Mouse (Mus musculus) embryonic facial prominence, embryonic 14.5 days (tissue): ENCODE measurements at regions not wholly inside any gene's neighbourhood (a gene's known extent, or its start where the extent isn't known, plus 50 kb on each side); places are given as distances from the start of the nearest gene placed in this dataset.
"Not testable (repeated sequence)": the region's sequence is repeated elsewhere in the genome, so short reads cannot be mapped to it uniquely, and the experiment has no call there.

Source experiments
- ATAC-seq: fragments of 200-750 bp; cut with Nextera tagmentation; 2 replicates; pipeline ENCODE4 v1.8.0; 2017; ENCODE audit warnings: low read depth, moderate number of reproducible peaks, moderate TSS enrichment
- DNase-seq: peaks from one replicate; pipeline ENCODE4 v3.0.0-alpha.2; 2015; ENCODE audit warnings: low spot score
- H3K27ac ChIP-seq: fragments of 300-500 bp; sonication (generic); replicated peaks from 2 replicates; pipeline ENCODE4 v1.5.1; 2014; ENCODE audit warnings: low read depth, mild to moderate bottlenecking, low read length, moderate library complexity
- H3K27me3 ChIP-seq: fragments of 300-500 bp; sonication (generic); replicated peaks from 2 replicates; pipeline ENCODE4 v1.6.1; 2014; ENCODE audit warnings: low read length; ENCODE audit not compliant: control insufficient read depth, insufficient read depth
- H3K36me3 ChIP-seq: fragments of 300-500 bp; sonication (generic); 2 replicates; pipeline ENCODE4 v1.6.1; 2014; ENCODE audit warnings: low read length, mixed read lengths; ENCODE audit not compliant: control insufficient read depth, insufficient read depth
- H3K4me1 ChIP-seq: fragments of 300-500 bp; sonication (generic); 2 replicates; pipeline ENCODE4 v1.6.1; 2014; ENCODE audit warnings: antibody characterized with exemption, low read length; ENCODE audit not compliant: control insufficient read depth, insufficient read depth
- H3K4me2 ChIP-seq: fragments of 300-500 bp; sonication (generic); 2 replicates; pipeline ENCODE4 v1.6.1; 2014; ENCODE audit warnings: low read depth, mild to moderate bottlenecking, low read length, moderate library complexity, mixed read lengths
- H3K4me3 ChIP-seq: fragments of 300-500 bp; sonication (generic); 2 replicates; pipeline ENCODE4 v1.5.1; 2014; ENCODE audit warnings: low read depth, mild to moderate bottlenecking, low read length
- H3K9ac ChIP-seq: fragments of 300-500 bp; sonication (generic); 2 replicates; pipeline ENCODE4 v1.6.1; 2014; ENCODE audit warnings: low read depth, mild to moderate bottlenecking, low read length, moderate library complexity, mixed read lengths
- H3K9me3 ChIP-seq: fragments of 300-500 bp; sonication (generic); 2 replicates; pipeline ENCODE4 v1.6.1; 2016; ENCODE audit warnings: low read length; ENCODE audit not compliant: control insufficient read depth
- WGBS: fragments of 180-500 bp; shearing (Covaris S2); extraction: QIAGEN DNeasy Blood & Tissue Kit; methylation state at CpG from one replicate; pipeline ENCODE4 v1.1.7; 2014; 5-methylcytosine and 5-hydroxymethylcytosine counted together

DNA sequence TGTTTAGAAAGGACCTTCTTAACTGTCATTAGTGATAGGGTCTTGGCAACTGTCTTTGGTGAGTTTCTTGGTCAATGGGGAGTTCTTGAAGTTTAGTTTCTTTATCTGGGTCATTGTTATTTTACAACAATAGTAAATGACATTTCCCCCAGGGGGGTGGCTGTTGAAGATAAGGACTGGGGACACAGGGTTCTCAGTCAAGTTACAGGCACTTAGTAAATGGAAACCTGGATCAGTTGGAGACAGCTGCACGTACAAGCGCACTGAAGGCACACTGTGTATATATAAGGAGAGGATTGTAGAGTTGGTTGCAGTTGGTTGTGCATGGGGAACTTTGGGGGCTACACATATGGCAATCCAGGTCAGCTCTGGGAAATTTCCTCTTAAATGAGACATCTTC is 169.2 kb upstream of the Serp2 start:
- DNase-seq (no peak), ATAC-seq (no peak)
- no peaks in the 10 kb centered on the region for H3K27me3 ChIP-seq
- 91% methylated on average over 2 of the region's 2 CpGs for WGBS
- no peak overlapping the region for H3K27ac ChIP-seq
- H3K9me3 ChIP-seq: no peaks in the 10 kb centered on the region
- H3K4me2 ChIP-seq: no peak overlapping the region
- no peak overlapping the region for H3K9ac ChIP-seq
- peaks cover 6% of the 10 kb centered on the region; the same call in 1 of the 2 replicates for H3K4me1 ChIP-seq
- no peak overlapping the region for H3K4me3 ChIP-seq
- no peaks in the 10 kb centered on the region for H3K36me3 ChIP-seq

DNA sequence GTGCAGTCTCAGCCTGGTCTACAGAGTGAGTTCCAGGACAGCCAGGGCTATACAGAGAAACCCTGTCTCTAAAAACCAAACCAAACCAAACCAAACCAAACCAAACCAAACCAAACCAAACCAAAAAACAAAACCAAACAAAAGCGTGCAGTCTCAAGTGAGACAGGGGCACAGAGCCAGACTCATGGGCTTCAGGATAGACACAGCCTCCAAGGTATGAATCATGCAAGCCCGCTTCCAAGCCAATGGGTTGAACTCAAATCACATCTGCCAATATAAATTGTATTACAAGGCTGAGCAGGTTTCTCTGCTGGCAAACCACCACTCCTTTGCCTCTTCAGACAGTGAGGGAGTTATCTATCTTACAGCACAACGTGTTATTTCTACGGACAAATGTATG is 168.5 kb upstream of the Serp2 start:
- not testable (repeated sequence) for DNase-seq, H3K4me2 ChIP-seq, H3K9ac ChIP-seq, H3K27me3 ChIP-seq, H3K4me3 ChIP-seq, H3K9me3 ChIP-seq, H3K27ac ChIP-seq, H3K36me3 ChIP-seq, H3K4me1 ChIP-seq, ATAC-seq
- WGBS: 88% methylated on average over 4 of the region's 4 CpGs

- peaks cover 6% of the 10 kb centered on the region; the same call in 1 of the 2 replicates for H3K4me1 ChIP-seq
- H3K27me3 ChIP-seq: no peaks in the 10 kb centered on the region
- H3K27ac ChIP-seq: no peak overlapping the region
- no peak overlapping the region for H3K4me3 ChIP-seq
- H3K9me3 ChIP-seq: no peaks in the 10 kb centered on the region
- H3K36me3 ChIP-seq: no peaks in the 10 kb centered on the region
- H3K9ac ChIP-seq: no peak overlapping the region
- no peak overlapping the region for H3K4me2 ChIP-seq
- DNase-seq (no peak), ATAC-seq (no peak)
- 72% methylated on average over 8 of the region's 8 CpGs for WGBS
Observed at GRCm38 (mm10) chr14:76724826-76725225, 168.1 kb upstream of the Serp2 start.

- DNase-seq (no peak), ATAC-seq (no peak)
- Histone ChIP-seq H3K27me3 (no peaks in the 10 kb centered on the region), H3K36me3 (no peaks in the 10 kb centered on the region), H3K9ac (no peak overlapping the region), H3K27ac (no peak overlapping the region), H3K4me3 (no peak overlapping the region), H3K4me1 (peaks cover 6% of the 10 kb centered on the region; the same call in 1 of the 2 replicates), H3K4me2 (no peak overlapping the region), H3K9me3 (no peaks in the 10 kb centered on the region)
- WGBS: 70% methylated on average over 8 of the region's 8 CpGs
Observed at GRCm38 (mm10) chr14:76724395-76724794, 167.7 kb upstream of the Serp2 start.

- no peaks in the 10 kb centered on the region for H3K9me3 ChIP-seq
- peaks cover 6% of the 10 kb centered on the region; the same call in 1 of the 2 replicates for H3K4me1 ChIP-seq
- 37% methylated on average over 4 of the region's 4 CpGs for WGBS
- no peak overlapping the region for H3K4me3 ChIP-seq
- DNase-seq: no peak
- H3K4me2 ChIP-seq: no peak overlapping the region
- no peaks in the 10 kb centered on the region for H3K27me3 ChIP-seq
- ATAC-seq: peak; percentile 37; the same call in 1 of the 2 replicates
- H3K9ac ChIP-seq: no peak overlapping the region
- no peak overlapping the region for H3K27ac ChIP-seq
- H3K36me3 ChIP-seq: no peaks in the 10 kb centered on the region
Observed at GRCm38 (mm10) chr14:76723551-76723950, 166.9 kb upstream of the Serp2 start.

GRCm38 (mm10) chr14:76722297-76722696 is 165.6 kb upstream of the Serp2 start:
- Histone ChIP-seq H3K4me2 (no peak overlapping the region), H3K9me3 (peaks cover 3% of the 10 kb centered on the region; the same call in 1 of the 2 replicates), H3K9ac (no peak overlapping the region), H3K4me3 (no peak overlapping the region), H3K27me3 (no peaks in the 10 kb centered on the region), H3K4me1 (peaks cover 6% of the 10 kb centered on the region; the same call in 1 of the 2 replicates), H3K36me3 (no peaks in the 10 kb centered on the region), H3K27ac (no peak overlapping the region)
- DNase-seq (no peak), ATAC-seq (no peak)
- 93% methylated on average over 5 of the region's 5 CpGs for WGBS

DNA sequence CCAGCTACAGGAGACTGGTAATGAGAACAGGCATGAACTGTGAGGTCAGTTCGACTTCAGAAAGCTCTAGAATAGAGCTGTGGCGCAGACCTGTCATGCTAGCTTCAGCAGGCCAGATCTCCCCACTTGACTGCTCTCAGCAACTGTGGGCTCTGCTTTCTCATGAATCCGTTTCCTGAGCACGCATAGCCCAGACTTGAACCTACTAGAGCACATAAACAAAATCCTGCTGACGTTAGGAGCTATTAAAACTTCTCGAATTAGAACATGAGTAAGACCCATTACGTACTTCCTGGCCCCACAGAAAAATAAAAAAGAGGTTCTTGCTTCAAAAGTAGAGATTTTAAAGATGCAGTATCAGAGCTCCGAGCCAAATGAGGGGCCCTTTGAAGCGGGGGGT is 165.1 kb upstream of the Serp2 start:
- Histone ChIP-seq H3K9ac (no peak overlapping the region), H3K4me1 (peaks cover 6% of the 10 kb centered on the region; the same call in 1 of the 2 replicates), H3K36me3 (no peaks in the 10 kb centered on the region), H3K27ac (no peak overlapping the region), H3K27me3 (no peaks in the 10 kb centered on the region), H3K9me3 (peaks cover 3% of the 10 kb centered on the region; the same call in 1 of the 2 replicates), H3K4me3 (no peak overlapping the region), H3K4me2 (no peak overlapping the region)
- ATAC-seq (no peak), DNase-seq (no peak)
- WGBS: 80% methylated on average over 9 of the region's 9 CpGs

GRCm38 (mm10) chr14:76717081-76717480 is 160.4 kb upstream of the Serp2 start:
- Histone ChIP-seq H3K4me1 (no peaks in the 10 kb centered on the region), H3K9ac (no peak overlapping the region), H3K4me3 (no peak overlapping the region), H3K27ac (no peak overlapping the region), H3K9me3 (peaks cover 3% of the 10 kb centered on the region; the same call in 1 of the 2 replicates), H3K36me3 (no peaks in the 10 kb centered on the region), H3K27me3 (no peaks in the 10 kb centered on the region), H3K4me2 (no peak overlapping the region)
- ATAC-seq: no peak
- DNase-seq: no peak
- WGBS: 93% methylated on average over 3 of the region's 3 CpGs

DNA sequence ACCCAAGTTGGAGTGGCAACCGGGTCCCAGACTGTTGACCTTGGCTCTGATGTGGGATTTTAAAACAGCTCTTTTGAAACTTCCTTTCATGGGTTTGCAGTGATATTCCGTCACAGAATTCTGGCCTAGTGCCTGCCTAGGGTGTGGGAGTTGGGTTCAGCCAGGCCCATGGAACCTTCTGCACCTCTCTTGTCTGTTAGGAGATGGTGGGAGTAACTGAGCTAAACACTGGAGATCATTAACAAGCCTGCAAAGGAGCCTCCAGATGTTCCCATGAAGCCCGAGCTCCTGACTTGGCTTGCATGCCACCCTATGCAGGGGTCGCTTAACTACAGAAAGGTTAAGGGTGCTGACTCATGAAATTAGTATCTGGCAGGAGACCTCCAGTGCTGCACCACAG is 158.0 kb upstream of the Serp2 start:
- Histone ChIP-seq H3K27ac (no peak overlapping the region), H3K36me3 (no peaks in the 10 kb centered on the region), H3K4me2 (no peak overlapping the region), H3K4me1 (no peaks in the 10 kb centered on the region), H3K27me3 (no peaks in the 10 kb centered on the region), H3K9me3 (peaks cover 3% of the 10 kb centered on the region; the same call in 1 of the 2 replicates), H3K9ac (no peak overlapping the region), H3K4me3 (no peak overlapping the region)
- 61% methylated on average over 4 of the region's 4 CpGs for WGBS
- no peak for DNase-seq
- ATAC-seq: no peak
